Mouse (Mus musculus) hindbrain, postnatal 0 days (tissue): Measurements from ENCODE around the gene Phf24. TPM values are rescaled to one million over a fixed set of nuclear protein-coding genes. Genes with fewer than 3 reads are reported as not detected.
A peak's percentile ranks its signal among the peaks of the same experiment; 100 is the strongest.

Experiments
- ATAC-seq: fragments of 200-750 bp; cut with Nextera tagmentation; 2 replicates; pipeline ENCODE4 v1.8.0; 2017; ENCODE audit warnings: mild to moderate bottlenecking, moderate TSS enrichment, moderate library complexity
- DNase-seq: peaks from one replicate; pipeline ENCODE4 v3.0.0-alpha.2; 2015; ENCODE audit warnings: low spot score
- H3K27ac ChIP-seq: fragments of 300-500 bp; sonication (generic); 2 replicates; pipeline ENCODE4 v1.5.1; 2014; ENCODE audit warnings: mild to moderate bottlenecking
- H3K27me3 ChIP-seq: fragments of 300-500 bp; sonication (generic); 2 replicates; pipeline ENCODE4 v1.6.1; 2014; ENCODE audit warnings: low read length, mixed read lengths; ENCODE audit not compliant: insufficient read depth
- H3K36me3 ChIP-seq: fragments of 300-500 bp; sonication (generic); 2 replicates; pipeline ENCODE4 v1.6.1; 2014; ENCODE audit warnings: low read length, mixed read lengths; ENCODE audit not compliant: insufficient read depth
- H3K4me1 ChIP-seq: fragments of 300-500 bp; sonication (generic); 2 replicates; pipeline ENCODE4 v1.6.1; 2014; ENCODE audit warnings: antibody characterized with exemption, low read length, mixed read lengths; ENCODE audit not compliant: insufficient read depth
- H3K4me2 ChIP-seq: fragments of 300-500 bp; sonication (generic); 2 replicates; pipeline ENCODE4 v1.6.1; 2014; ENCODE audit warnings: low read depth, mild to moderate bottlenecking, low read length, moderate library complexity, mixed read lengths
- H3K4me3 ChIP-seq: fragments of 300-500 bp; sonication (generic); 2 replicates; pipeline ENCODE4 v1.5.1; 2014; ENCODE audit warnings: low read length
- H3K9ac ChIP-seq: fragments of 300-500 bp; sonication (generic); replicated peaks from 2 replicates; pipeline ENCODE4 v1.6.1; 2014; ENCODE audit warnings: mild to moderate bottlenecking, low read length, moderate library complexity, mixed read lengths
- H3K9me3 ChIP-seq: fragments of 300-500 bp; sonication (generic); 2 replicates; pipeline ENCODE4 v1.6.1; 2016; ENCODE audit warnings: low read length, mixed read lengths
- CTCF ChIP-seq: IDR thresholded peaks from 2 replicates; pipeline ENCODE4 v1.5.1; 2016; ENCODE audit warnings: antibody characterized with exemption, control low read depth, low read depth
- WGBS: fragments of 180-500 bp; shearing (Covaris S2); extraction: QIAGEN DNeasy Blood & Tissue Kit; methylation state at CpG from one replicate; pipeline ENCODE4 v1.1.7; 2014; 5-methylcytosine and 5-hydroxymethylcytosine counted together
- polyA plus RNA-seq: library from polyadenylated mRNA; unstranded; fragments of >200 nt; fragmentation: Nextera tagmentation; extraction: Ambion mirVana; gene quantifications from 2 replicates; pipeline ENCODE4 v1.2.1, GENCODE M21; 2015
- total RNA-seq: library from RNA; depleted of rRNA; stranded (reverse); fragments of >200 nt; gene quantifications from 2 replicates; pipeline ENCODE4 v1.2.3, GENCODE M21; 2014

The Phf24 gene
- total and polyA plus RNA-seq, 2 experiments from 2014 or later, result 38.6 to 130 TPM

- no peak overlapping the region for H3K9ac ChIP-seq
- no peak overlapping the region for H3K4me2 ChIP-seq
- H3K4me3 ChIP-seq, result no peak overlapping the region
- H3K4me1 ChIP-seq, result no peaks in the 10 kb centered on the region
- H3K36me3 ChIP-seq, result no peaks in the 10 kb centered on the region
- no peaks in the 10 kb centered on the region for H3K9me3 ChIP-seq
- no peak for TF ChIP-seq CTCF
- no peak overlapping the region for H3K27ac ChIP-seq
- ATAC-seq (no peak), DNase-seq (no peak)
- WGBS, result 88% methylated on average over 6 of the region's 6 CpGs
- H3K27me3 ChIP-seq, result no peaks in the 10 kb centered on the region
Measured at GRCm38 (mm10) chr4:42888806-42889205, 27.7 kb upstream of the Phf24 start.

DNA sequence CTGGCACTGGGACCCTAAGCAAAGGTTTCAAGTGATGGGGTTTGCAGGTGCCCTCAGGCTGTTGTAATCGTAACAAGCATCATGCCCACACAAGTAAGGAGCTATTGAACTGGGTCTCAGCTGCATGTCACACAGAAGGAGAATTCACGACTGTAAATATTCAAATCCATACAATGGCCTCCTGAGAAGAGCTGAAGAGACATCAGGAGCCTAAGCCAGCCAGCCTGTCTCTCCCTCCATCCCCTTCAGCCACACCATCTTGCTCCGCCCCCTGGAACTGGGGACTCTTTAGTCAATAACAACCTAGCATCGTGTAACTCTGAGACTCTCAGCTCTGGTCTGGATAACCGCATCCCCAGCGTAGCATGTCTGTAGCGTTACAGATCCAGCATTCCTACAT, 25.3 kb upstream of the Phf24 start:
- H3K4me3 ChIP-seq, result no peak overlapping the region
- no peak for DNase-seq
- no peak overlapping the region for H3K9ac ChIP-seq
- TF ChIP-seq CTCF, result no peak
- no peak for ATAC-seq
- no peaks in the 10 kb centered on the region for H3K4me1 ChIP-seq
- no peaks in the 10 kb centered on the region for H3K9me3 ChIP-seq
- WGBS, result 65% methylated on average over 7 of the region's 7 CpGs
- H3K27ac ChIP-seq, result no peak overlapping the region
- no peaks in the 10 kb centered on the region for H3K36me3 ChIP-seq
- H3K4me2 ChIP-seq, result no peak overlapping the region
- no peaks in the 10 kb centered on the region for H3K27me3 ChIP-seq

- Histone ChIP-seq H3K9me3 (no peaks in the 10 kb centered on the region), H3K27me3 (no peaks in the 10 kb centered on the region), H3K4me3 (no peak overlapping the region), H3K4me1 (no peaks in the 10 kb centered on the region), H3K9ac (no peak overlapping the region), H3K27ac (no peak overlapping the region), H3K36me3 (no peaks in the 10 kb centered on the region), H3K4me2 (no peak overlapping the region)
- no peak for DNase-seq
- no peak for TF ChIP-seq CTCF
- 34% methylated on average over 7 of the region's 7 CpGs for WGBS
- no peak for ATAC-seq
Measured at GRCm38 (mm10) chr4:42895118-42895517, 21.3 kb upstream of the Phf24 start.

- no peak overlapping the region for H3K4me2 ChIP-seq
- DNase-seq (no peak), ATAC-seq (no peak)
- no peak overlapping the region for H3K9ac ChIP-seq
- no peak overlapping the region for H3K27ac ChIP-seq
- no peaks in the 10 kb centered on the region for H3K27me3 ChIP-seq
- H3K36me3 ChIP-seq, result no peaks in the 10 kb centered on the region
- no peak for TF ChIP-seq CTCF
- H3K9me3 ChIP-seq, result no peaks in the 10 kb centered on the region
- no peaks in the 10 kb centered on the region for H3K4me1 ChIP-seq
- 37% methylated on average over 3 of the region's 3 CpGs for WGBS
- H3K4me3 ChIP-seq, result no peak overlapping the region
Measured at GRCm38 (mm10) chr4:42898914-42899313, 17.5 kb upstream of the Phf24 start.

GRCm38 (mm10) chr4:42900878-42901277, 15.6 kb upstream of the Phf24 start:
- Histone ChIP-seq H3K4me1 (no peaks in the 10 kb centered on the region), H3K9ac (no peak overlapping the region), H3K27ac (no peak overlapping the region), H3K4me2 (no peak overlapping the region), H3K4me3 (no peak overlapping the region), H3K27me3 (no peaks in the 10 kb centered on the region), H3K36me3 (no peaks in the 10 kb centered on the region), H3K9me3 (no peaks in the 10 kb centered on the region)
- DNase-seq (no peak), ATAC-seq (no peak)
- WGBS, result 67% methylated on average over 5 of the region's 5 CpGs
- TF ChIP-seq CTCF, result no peak

DNA sequence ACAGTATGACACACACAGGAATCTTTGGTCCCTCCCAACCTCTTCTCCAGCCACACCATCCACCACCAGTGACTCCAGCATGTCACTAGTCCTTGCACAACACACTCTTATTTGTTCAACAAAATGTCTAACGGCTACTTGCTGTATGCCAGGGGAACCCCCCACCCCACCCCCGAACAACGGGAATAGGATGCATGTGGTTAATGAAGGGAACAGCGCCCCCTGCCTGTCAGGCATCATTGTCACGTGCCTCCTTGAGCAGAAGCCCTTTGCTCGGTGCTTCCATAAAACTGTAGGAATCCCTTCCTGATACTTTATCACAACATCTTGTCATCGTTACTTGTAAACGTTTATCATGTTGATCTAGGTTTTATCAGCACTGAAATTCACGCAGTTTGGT, 14.3 kb upstream of the Phf24 start:
- H3K27ac ChIP-seq, result no peak overlapping the region
- no peaks in the 10 kb centered on the region for H3K4me1 ChIP-seq
- no peaks in the 10 kb centered on the region for H3K36me3 ChIP-seq
- WGBS, result 70% methylated on average over 9 of the region's 9 CpGs
- no peaks in the 10 kb centered on the region for H3K9me3 ChIP-seq
- H3K4me3 ChIP-seq, result no peak overlapping the region
- H3K27me3 ChIP-seq, result no peaks in the 10 kb centered on the region
- no peak for DNase-seq
- no peak for ATAC-seq
- peak; percentile 62 for TF ChIP-seq CTCF
- no peak overlapping the region for H3K4me2 ChIP-seq
- H3K9ac ChIP-seq, result no peak overlapping the region

GRCm38 (mm10) chr4:42902730-42903129, 13.7 kb upstream of the Phf24 start:
- no peaks in the 10 kb centered on the region for H3K4me1 ChIP-seq
- H3K9ac ChIP-seq, result no peak overlapping the region
- H3K36me3 ChIP-seq, result no peaks in the 10 kb centered on the region
- H3K4me3 ChIP-seq, result no peak overlapping the region
- ATAC-seq (no peak), DNase-seq (no peak)
- no peaks in the 10 kb centered on the region for H3K9me3 ChIP-seq
- no peak overlapping the region for H3K27ac ChIP-seq
- TF ChIP-seq CTCF, result no peak
- WGBS, result 91% methylated on average over 5 of the region's 5 CpGs
- H3K4me2 ChIP-seq, result no peak overlapping the region
- no peaks in the 10 kb centered on the region for H3K27me3 ChIP-seq
